Mouse (Mus musculus) G1E (cell line): ENCODE data around the gene Gli1.

Experiments
- CTCF ChIP-seq: IDR thresholded peaks from 2 replicates; pipeline ENCODE4 v1.5.1; 2012; ENCODE audit warnings: low read depth, low read length, inconsistent platforms, mixed read lengths
- GATA1 ChIP-seq: IDR thresholded peaks from 2 replicates; pipeline ENCODE4 v1.6.1; 2012; ENCODE audit warnings: borderline replicate concordance, low read length, inconsistent platforms, mixed read lengths
- GATA2 ChIP-seq: IDR thresholded peaks from 2 replicates; pipeline ENCODE4 v1.6.1; 2012; ENCODE audit warnings: low read depth, low read length, inconsistent platforms, borderline replicate concordance
- POLR2AphosphoS5 ChIP-seq: IDR thresholded peaks from 2 replicates; pipeline ENCODE4 v1.6.1; 2012; ENCODE audit warnings: low read depth, low read length, inconsistent platforms; ENCODE audit not compliant: insufficient replicate concordance
- TAL1 ChIP-seq: conservative IDR thresholded peaks from 2 replicates; pipeline ENCODE4 v1.6.1; 2012; ENCODE audit warnings: low read depth, low read length, inconsistent platforms, mixed read lengths

DNA sequence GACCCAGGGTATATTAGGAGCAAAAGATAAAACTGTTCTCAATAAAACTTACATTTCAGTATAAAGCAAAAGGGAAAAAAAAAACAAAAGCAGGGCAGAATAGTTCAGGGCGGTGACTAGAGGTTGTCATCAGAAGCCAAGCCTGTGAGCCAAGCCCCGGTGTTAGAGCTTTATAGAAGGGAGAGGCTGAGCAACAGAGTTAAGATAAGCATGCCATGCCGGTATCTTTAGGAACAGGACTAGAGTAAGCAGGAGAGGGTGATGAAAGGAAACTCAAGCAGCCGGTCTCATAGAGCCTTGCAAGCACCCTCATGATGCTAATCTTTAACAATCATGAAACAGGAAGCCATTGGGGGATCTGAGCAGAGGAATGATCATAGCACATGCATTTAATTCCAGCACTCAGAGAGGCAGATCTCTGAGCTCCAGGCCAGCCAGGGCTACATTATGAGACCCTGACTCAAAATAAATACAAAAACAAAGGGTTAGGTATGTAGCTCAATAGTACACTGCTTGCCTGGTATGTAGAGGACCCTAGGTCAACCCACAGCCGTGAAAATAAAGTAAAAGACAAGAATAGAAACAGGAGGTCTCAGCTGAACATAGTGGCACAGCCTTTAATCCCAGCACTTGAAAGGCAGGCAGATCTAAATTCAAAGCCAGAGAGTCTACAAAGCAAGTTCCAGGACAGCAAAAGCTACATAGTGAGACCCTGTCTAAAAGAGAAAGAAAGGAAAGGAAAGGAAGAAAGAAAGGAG, 49.7 kb downstream of the Gli1 start:
- TF ChIP-seq CTCF (no peak), GATA1 (no peak), GATA2 (no peak), TAL1 (peak; percentile 53), POLR2AphosphoS5 (no peak)
